Mouse (Mus musculus) layer of hippocampus, adult 8-10 months (tissue): ENCODE measurements around the gene Atp8b4. TPM values are rescaled to one million over a fixed set of nuclear protein-coding genes. Genes with fewer than 3 reads are reported as not detected.

ENCODE experiments used
- DNase-seq, 2 experiments: peaks; one replicate each; pipeline ENCODE4 v3.0.0; 2022; ENCODE audit warnings: low spot score in 2 of 2
- total RNA-seq, 4 experiments: library from RNA; stranded (reverse); gene quantifications; 2 replicates each; pipeline ENCODE4 v1.2.4; 2022

Atp8b4 gene
- total RNA-seq, 4 experiments from 2014 or later: 0.07 TPM; not detected in 3

- DNase-seq: peak; percentile 14 to 83
Observed at GRCm38 (mm10) chr2:126363050-126363744, 137.3 kb downstream of the Atp8b4 start.

- no peak for DNase-seq
Observed at GRCm38 (mm10) chr2:126361131-126361810, 139.2 kb downstream of the Atp8b4 start.

- no peak for DNase-seq
Observed at GRCm38 (mm10) chr2:126360688-126361087, 139.8 kb downstream of the Atp8b4 start.

- no peak for DNase-seq
Observed at GRCm38 (mm10) chr2:126359965-126360364, 140.5 kb downstream of the Atp8b4 start.

GRCm38 (mm10) chr2:126359278-126359677, 141.2 kb downstream of the Atp8b4 start:
- no peak for DNase-seq

GRCm38 (mm10) chr2:126358741-126359140, 141.7 kb downstream of the Atp8b4 start:
- DNase-seq: no peak

GRCm38 (mm10) chr2:126355259-126355658, 145.2 kb downstream of the Atp8b4 start:
- DNase-seq: no peak

GRCm38 (mm10) chr2:126351811-126352210, 148.7 kb downstream of the Atp8b4 start:
- DNase-seq: no peak

GRCm38 (mm10) chr2:126343026-126343593, 157.4 kb downstream of the Atp8b4 start:
- no peak for DNase-seq

- no peak for DNase-seq
Observed at GRCm38 (mm10) chr2:126341521-126341920, 159.0 kb downstream of the Atp8b4 start.

GRCm38 (mm10) chr2:126340201-126340600, 160.3 kb downstream of the Atp8b4 start:
- DNase-seq: no peak

- no peak for DNase-seq
Observed at GRCm38 (mm10) chr2:126339516-126339915, 161.0 kb downstream of the Atp8b4 start.

GRCm38 (mm10) chr2:126337143-126337542, 163.3 kb downstream of the Atp8b4 start:
- DNase-seq: no peak

- no peak for DNase-seq
Observed at GRCm38 (mm10) chr2:126331794-126332193, 168.7 kb downstream of the Atp8b4 start.

GRCm38 (mm10) chr2:126323206-126323605, 177.3 kb downstream of the Atp8b4 start:
- no peak for DNase-seq

- no peak for DNase-seq
Observed at GRCm38 (mm10) chr2:126322631-126323031, 177.8 kb downstream of the Atp8b4 start.

- no peak for DNase-seq
Observed at GRCm38 (mm10) chr2:126318071-126318470, 182.4 kb downstream of the Atp8b4 start.

GRCm38 (mm10) chr2:126316942-126317341, 183.5 kb downstream of the Atp8b4 start:
- DNase-seq: no peak

- no peak for DNase-seq
Observed at GRCm38 (mm10) chr2:126316346-126316745, 184.1 kb downstream of the Atp8b4 start.

GRCm38 (mm10) chr2:126311056-126311455, 189.4 kb downstream of the Atp8b4 start:
- DNase-seq: no peak

- DNase-seq: no peak
Observed at GRCm38 (mm10) chr2:126309994-126310393, 190.5 kb downstream of the Atp8b4 start.

GRCm38 (mm10) chr2:126304621-126305020, 195.9 kb downstream of the Atp8b4 start:
- DNase-seq: no peak

- no peak for DNase-seq
Observed at GRCm38 (mm10) chr2:126303226-126303625, 197.2 kb downstream of the Atp8b4 start.
